Mouse (Mus musculus) heart, postnatal 0 days (tissue): ENCODE data around the gene Rnf167.

Experiments
- CTCF ChIP-seq: IDR thresholded peaks from 2 replicates; pipeline ENCODE4 v1.5.1; 2016; ENCODE audit warnings: antibody characterized with exemption, control low read depth, low read depth
- EP300 ChIP-seq: IDR thresholded peaks from 2 replicates; pipeline ENCODE4 v1.6.1; 2016; ENCODE audit warnings: antibody characterized with exemption, low read depth

DNA sequence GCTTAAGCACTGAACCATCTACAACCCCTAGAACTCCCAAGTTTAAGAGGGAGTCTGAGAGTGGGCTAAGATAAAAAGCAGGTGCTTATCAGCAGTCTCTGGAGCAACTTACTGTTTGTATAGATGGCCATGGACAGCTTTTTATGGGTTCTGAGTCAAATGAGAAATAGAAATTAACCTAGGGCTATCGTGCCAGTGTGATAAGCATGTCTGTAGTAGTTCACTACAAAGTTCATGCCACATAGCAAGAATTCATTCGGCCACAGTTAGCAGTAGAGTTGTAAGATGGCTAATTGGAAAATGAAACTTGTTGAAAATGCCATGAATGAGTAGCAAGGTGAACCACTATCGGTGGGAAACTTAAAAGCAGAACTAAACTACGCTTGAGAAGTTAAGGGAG is 1.5 kb downstream of the Rnf167 start:
- TF ChIP-seq CTCF (no peak), EP300 (no peak)
